Mouse (Mus musculus): Measurements from ENCODE around the gene Tmem184a.

- TF ChIP-seq POLR2A (IDR thresholded peaks at IDR 0.05; ENCODE audit: insufficient read depth, low read depth, low read length) (no peak), CTCF (IDR thresholded peaks at IDR 0.05; ENCODE audit: insufficient read depth, low read depth, low read length) (no peak)
Observed at GRCm38 (mm10) chr5:139811677-139812397, 7.9 kb downstream of the Tmem184a start.

Measured in olfactory bulb, adult 2 months (tissue).